Mouse (Mus musculus) E14TG2a.4 (cell line): Measurements from ENCODE around the gene Dlx5.

Experiments
- H3K27me3 ChIP-seq: 2 replicates; pipeline ENCODE4 v1.6.1; 2014; ENCODE audit warnings: low read length, control low read depth; ENCODE audit not compliant: insufficient read depth
- H3K36me3 ChIP-seq: 2 replicates; pipeline ENCODE4 v1.6.1; 2014; ENCODE audit warnings: low read length, control low read depth; ENCODE audit not compliant: insufficient read depth
- H3K4me1 ChIP-seq: replicated peaks from 2 replicates; pipeline ENCODE4 v1.6.1; 2014; ENCODE audit warnings: low read depth, low read length, control low read depth
- H3K4me3 ChIP-seq: replicated peaks from 2 replicates; pipeline ENCODE4 v1.5.1; 2014; ENCODE audit warnings: mild to moderate bottlenecking, low read length
- H3K9me3 ChIP-seq: 2 replicates; pipeline ENCODE4 v1.6.1; 2014; ENCODE audit warnings: low read length, control low read depth
- CTCF ChIP-seq: conservative IDR thresholded peaks from 2 replicates; pipeline ENCODE4 v1.5.1; 2014; ENCODE audit warnings: low read length
- NANOG ChIP-seq: IDR thresholded peaks from 2 replicates; pipeline ENCODE4 v1.6.1; 2014; ENCODE audit warnings: borderline replicate concordance, low read length, mixed read lengths
- POU5F1 ChIP-seq: IDR thresholded peaks from 2 replicates; pipeline ENCODE4 v1.6.1; 2014; ENCODE audit warnings: low read length, borderline replicate concordance

Dlx5 gene

DNA sequence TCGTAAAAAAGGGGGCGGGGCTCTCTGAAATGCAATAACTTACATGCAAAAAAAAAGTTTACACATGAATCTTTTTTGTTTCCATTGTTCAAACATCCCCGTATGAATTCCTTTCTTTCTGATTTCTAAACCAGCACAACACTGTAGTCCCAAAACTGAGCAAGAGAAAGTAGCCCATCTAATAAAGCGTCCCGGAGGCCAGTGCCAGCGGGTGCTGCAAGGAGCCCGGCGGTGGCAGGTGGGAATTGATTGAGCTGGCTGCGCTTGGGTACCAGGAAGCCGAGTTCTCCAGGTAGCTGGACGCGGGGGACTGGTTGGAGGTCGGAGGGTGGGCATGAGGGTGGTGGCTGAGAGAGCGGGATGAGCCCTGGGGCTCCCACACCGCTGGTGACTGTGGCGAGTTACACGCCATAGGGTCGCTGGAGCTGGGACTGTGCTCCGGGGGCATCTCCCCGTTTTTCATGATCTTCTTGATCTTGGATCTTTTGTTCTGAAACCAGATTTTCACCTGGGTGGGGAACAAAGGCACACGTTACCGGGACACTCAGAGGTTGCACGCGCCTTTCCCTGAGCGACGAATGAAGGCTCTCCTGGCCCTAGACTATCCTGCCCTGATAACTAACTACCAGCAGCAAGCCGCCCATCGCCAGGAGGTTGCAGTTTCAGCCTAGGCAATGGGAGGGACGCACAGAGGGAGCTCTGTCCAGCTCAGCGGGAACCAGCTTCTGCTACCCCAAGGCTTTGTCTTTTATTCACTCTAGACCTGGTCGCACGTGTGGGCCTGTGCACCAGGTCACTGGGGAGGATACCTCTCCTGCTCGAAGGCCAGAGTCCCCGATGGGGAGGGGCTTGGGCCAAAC, 3.7 kb downstream of the Dlx5 start:
- Histone ChIP-seq H3K27me3 (peaks cover 98% of the 10 kb centered on the region), H3K4me3 (peak overlapping the region; percentile 7; the same call in 1 of the 2 replicates), H3K36me3 (no peaks in the 10 kb centered on the region), H3K4me1 (peaks cover 71% of the 10 kb centered on the region), H3K9me3 (no peaks in the 10 kb centered on the region)
- no peak for TF ChIP-seq CTCF
- no peak for TF ChIP-seq NANOG
- no peak for TF ChIP-seq POU5F1

DNA sequence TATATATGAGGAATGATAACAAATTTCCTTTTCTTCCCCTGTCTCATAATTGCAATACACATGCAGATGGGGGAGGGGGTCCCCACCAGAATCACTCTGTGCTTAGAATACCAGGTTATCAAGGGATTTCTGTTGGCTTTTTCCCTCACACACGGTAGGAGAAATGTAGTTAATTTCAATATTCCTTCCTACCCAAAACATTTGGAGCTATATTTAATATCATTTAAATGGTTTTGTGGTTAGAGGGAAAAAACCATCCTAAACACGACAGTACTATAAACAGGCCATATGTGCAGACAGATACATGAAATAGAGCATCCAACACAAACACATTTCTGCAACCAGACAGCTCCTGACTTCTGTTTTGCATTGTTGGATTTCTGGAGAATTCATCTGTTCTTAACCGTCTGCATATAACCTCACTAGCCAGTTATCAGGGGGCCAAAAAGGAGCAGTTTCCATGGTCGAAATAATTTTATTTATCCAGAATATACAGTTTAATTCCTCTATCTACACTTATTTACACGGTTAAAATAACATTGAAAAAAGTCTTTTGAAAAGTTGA, 4.5 kb downstream of the Dlx5 start:
- H3K27me3 ChIP-seq, result peaks cover 98% of the 10 kb centered on the region
- H3K9me3 ChIP-seq, result no peaks in the 10 kb centered on the region
- H3K36me3 ChIP-seq, result no peaks in the 10 kb centered on the region
- peaks cover 76% of the 10 kb centered on the region for H3K4me1 ChIP-seq
- no peak for TF ChIP-seq POU5F1
- TF ChIP-seq NANOG, result no peak
- no peak for TF ChIP-seq CTCF
- no peak overlapping the region for H3K4me3 ChIP-seq

- no peak overlapping the region for H3K4me3 ChIP-seq
- TF ChIP-seq POU5F1 (no peak), NANOG (no peak), CTCF (no peak)
- peaks cover 100% of the 10 kb centered on the region for H3K27me3 ChIP-seq
- peaks cover 73% of the 10 kb centered on the region for H3K4me1 ChIP-seq
- no peaks in the 10 kb centered on the region for H3K36me3 ChIP-seq
- no peaks in the 10 kb centered on the region for H3K9me3 ChIP-seq
Measured at GRCm38 (mm10) chr6:6876731-6877130, 5.2 kb downstream of the Dlx5 start.

- Histone ChIP-seq H3K36me3 (no peaks in the 10 kb centered on the region), H3K9me3 (no peaks in the 10 kb centered on the region), H3K4me3 (no peak overlapping the region), H3K27me3 (peaks cover 99% of the 10 kb centered on the region), H3K4me1 (peaks cover 68% of the 10 kb centered on the region)
- no peak for TF ChIP-seq CTCF
- TF ChIP-seq POU5F1, result no peak
- no peak for TF ChIP-seq NANOG
Measured at GRCm38 (mm10) chr6:6876231-6876630, 5.7 kb downstream of the Dlx5 start.

GRCm38 (mm10) chr6:6875676-6876075, 6.2 kb downstream of the Dlx5 start:
- H3K36me3 ChIP-seq, result no peaks in the 10 kb centered on the region
- H3K9me3 ChIP-seq, result no peaks in the 10 kb centered on the region
- peaks cover 63% of the 10 kb centered on the region for H3K4me1 ChIP-seq
- peaks cover 99% of the 10 kb centered on the region for H3K27me3 ChIP-seq
- no peak overlapping the region for H3K4me3 ChIP-seq
- no peak for TF ChIP-seq CTCF
- no peak for TF ChIP-seq POU5F1
- TF ChIP-seq NANOG, result no peak

DNA sequence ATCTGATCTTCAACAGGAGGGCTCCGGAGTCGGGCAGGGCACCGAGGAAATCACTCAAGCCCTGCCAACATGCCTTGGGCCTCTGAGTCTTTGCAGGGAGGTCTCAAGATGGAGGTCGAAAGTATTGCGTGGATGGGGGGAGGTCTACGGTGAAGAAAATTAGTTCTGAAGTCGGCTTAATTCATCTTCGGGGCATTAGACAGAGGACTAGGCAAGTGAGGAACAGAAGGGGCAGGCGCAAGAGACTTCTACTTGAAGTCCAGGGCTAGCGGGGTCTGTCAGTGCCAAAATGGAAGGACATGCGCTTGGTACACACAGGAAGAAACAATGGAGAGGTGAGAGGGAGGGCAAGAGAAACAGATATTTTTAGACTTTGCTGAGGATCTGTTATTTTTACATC, 6.7 kb downstream of the Dlx5 start:
- TF ChIP-seq CTCF, result no peak
- no peak for TF ChIP-seq NANOG
- TF ChIP-seq POU5F1, result no peak
- H3K36me3 ChIP-seq, result no peaks in the 10 kb centered on the region
- peaks cover 98% of the 10 kb centered on the region for H3K27me3 ChIP-seq
- peaks cover 59% of the 10 kb centered on the region for H3K4me1 ChIP-seq
- no peaks in the 10 kb centered on the region for H3K9me3 ChIP-seq
- 0 out of 2 replicates have a peak overlapping the region, but pooled peaks have one; percentile 14 for H3K4me3 ChIP-seq

GRCm38 (mm10) chr6:6874073-6874771, 7.7 kb downstream of the Dlx5 start:
- H3K36me3 ChIP-seq, result no peaks in the 10 kb centered on the region
- no peak for TF ChIP-seq POU5F1
- no peak for TF ChIP-seq CTCF
- no peak for TF ChIP-seq NANOG
- no peaks in the 10 kb centered on the region for H3K9me3 ChIP-seq
- H3K27me3 ChIP-seq, result peaks cover 97% of the 10 kb centered on the region
- peaks cover 54% of the 10 kb centered on the region for H3K4me1 ChIP-seq
- H3K4me3 ChIP-seq, result peak overlapping the region; percentile 62

- no peak for TF ChIP-seq CTCF
- TF ChIP-seq POU5F1, result no peak
- TF ChIP-seq NANOG, result no peak
- no peaks in the 10 kb centered on the region for H3K36me3 ChIP-seq
- H3K9me3 ChIP-seq, result no peaks in the 10 kb centered on the region
- peaks cover 48% of the 10 kb centered on the region for H3K4me1 ChIP-seq
- H3K27me3 ChIP-seq, result peaks cover 96% of the 10 kb centered on the region
- peak overlapping the region; percentile 62 for H3K4me3 ChIP-seq
Measured at GRCm38 (mm10) chr6:6873476-6874072, 8.3 kb downstream of the Dlx5 start.
